In the genomic region with DNA sequence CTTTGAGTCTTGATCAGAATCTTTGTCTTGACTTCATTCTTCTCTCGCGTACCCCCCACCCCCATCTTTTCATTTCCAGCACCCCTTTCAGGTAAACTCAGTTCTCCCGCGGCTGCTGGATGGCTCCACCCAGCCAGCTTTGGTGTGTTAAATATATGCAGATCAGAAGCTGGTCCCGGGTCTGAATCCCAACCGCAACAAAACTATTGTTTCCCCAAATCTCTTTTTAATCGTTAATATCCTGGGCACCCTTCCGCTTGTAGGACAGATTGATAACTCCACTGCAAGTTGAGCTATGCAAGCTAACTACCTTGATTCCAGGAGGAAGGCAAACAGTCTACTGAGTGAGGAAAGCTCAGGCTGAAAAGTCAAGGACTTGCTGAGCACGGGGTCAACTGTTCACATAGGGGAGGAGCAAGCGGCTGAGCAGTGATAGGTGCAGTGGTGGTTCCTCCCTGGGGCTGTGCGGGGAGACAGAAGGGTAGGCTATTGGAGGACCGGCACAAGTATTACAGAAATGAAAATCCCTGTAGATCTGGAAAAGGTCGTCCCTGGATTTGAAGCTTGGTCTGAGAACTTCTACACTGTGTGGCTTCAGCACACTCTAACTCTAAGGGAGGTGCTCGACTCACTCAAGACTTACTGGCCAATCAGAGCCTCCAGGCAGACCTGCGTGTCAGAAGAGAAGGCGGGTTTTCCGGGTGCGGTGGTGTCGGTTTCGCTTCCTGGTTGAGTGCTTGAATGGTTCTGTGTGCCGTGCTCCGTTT, we compare ENCODE assay signal across 8 mouse cellular contexts. TPM values are rescaled to one million over a fixed set of nuclear protein-coding genes. Genes with fewer than 3 reads are reported as not detected.
A peak's percentile ranks its signal among the peaks of the same experiment; 100 is the strongest.
DNase-seq lines count a peak whose midpoint lies in the region; ATAC-seq lines count a peak whose summit lies in the region.

A gene (plus strand): TSS at position 700 of the 767 bp plus-strand sequence.

- peaks cover 3% of the 10 kb centered on the region for H3K4me1 ChIP-seq in brown adipose tissue, adult 24 weeks (ENCODE audit: control insufficient read depth, insufficient read depth, insufficient read length, low read length)
- H3K4me1 ChIP-seq in heart, embryonic 13.5 days: peaks cover 23% of the 10 kb centered on the region
- H3K4me1 ChIP-seq in liver, embryonic 12.5 days: peaks cover 33% of the 10 kb centered on the region
- H3K4me1 ChIP-seq in stomach, embryonic 15.5 days: peaks cover 5% of the 10 kb centered on the region; the same call in 1 of the 2 replicates

- 3% methylated on average over 22 of the region's 22 CpGs for WGBS in heart, embryonic 13.5 days
- WGBS in liver, embryonic 12.5 days (ENCODE audit: insufficient replicate concordance): 2% methylated on average over 22 of the region's 22 CpGs
- 2% methylated on average over 22 of the region's 22 CpGs for WGBS in stomach, embryonic 15.5 days

- ATAC-seq in heart, embryonic 13.5 days (ENCODE audit: extremely low read depth, insufficient number of reproducible peaks, low FRiP score, low TSS enrichment): peak; percentile 92
- peak; percentile 97 for ATAC-seq in liver, embryonic 12.5 days
- peak; percentile 97 for ATAC-seq in stomach, embryonic 15.5 days (ENCODE audit: insufficient read depth, low FRiP score, low read depth)

- H3K36me3 ChIP-seq in heart, embryonic 13.5 days: peaks cover 8% of the 10 kb centered on the region; the same call in 1 of the 2 replicates
- peaks cover 24% of the 10 kb centered on the region for H3K36me3 ChIP-seq in liver, embryonic 12.5 days
- peaks cover 3% of the 10 kb centered on the region; the same call in 1 of the 2 replicates for H3K36me3 ChIP-seq in stomach, embryonic 15.5 days

- H3K9me3 ChIP-seq in heart, embryonic 13.5 days: no peaks in the 10 kb centered on the region
- H3K9me3 ChIP-seq in liver, embryonic 12.5 days (replicated peaks): peaks cover 7% of the 10 kb centered on the region; the same call in 1 of the 2 replicates
- H3K9me3 ChIP-seq in stomach, embryonic 15.5 days: no peaks in the 10 kb centered on the region

- peak within 1 kb of the TSS; percentile 80 for H3K9ac ChIP-seq in heart, embryonic 13.5 days
- peak within 1 kb of the TSS; percentile 73 for H3K9ac ChIP-seq in liver, embryonic 12.5 days
- 0 out of 2 replicates have a peak within 1 kb of the TSS, but pooled peaks have one; percentile 16 for H3K9ac ChIP-seq in stomach, embryonic 15.5 days

- H3K4me2 ChIP-seq in heart, embryonic 13.5 days: peak within 1 kb of the TSS; percentile 73
- peak within 1 kb of the TSS; percentile 81 for H3K4me2 ChIP-seq in liver, embryonic 12.5 days
- H3K4me2 ChIP-seq in stomach, embryonic 15.5 days: peak within 1 kb of the TSS; percentile 65

- H3K27me3 ChIP-seq in heart, embryonic 13.5 days (replicated peaks): no peaks in the 10 kb centered on the region
- no peaks in the 10 kb centered on the region for H3K27me3 ChIP-seq in liver, embryonic 12.5 days (replicated peaks)
- H3K27me3 ChIP-seq in stomach, embryonic 15.5 days (replicated peaks): no peaks in the 10 kb centered on the region

- peak; percentile 93 for DNase-seq in CD4-positive, CD25-positive, alpha-beta regulatory T cell, adult 2 months (ENCODE audit: low read depth, low spot score)
- DNase-seq in fat pad, adult 2 months (ENCODE audit: extremely low read depth, low read depth, low spot score): peak; percentile 54
- peak; percentile 90 for DNase-seq in kidney, postnatal 10 days
- DNase-seq in natural killer cell, adult 2 months (ENCODE audit: low spot score in 2 of 2): peak; percentile 76 to 81

- peak within 1 kb of the TSS; percentile 79 for H3K4me3 ChIP-seq in brown adipose tissue, adult 24 weeks (ENCODE audit: insufficient read depth, low read depth, low read length)
- peak within 1 kb of the TSS; percentile 65 for H3K4me3 ChIP-seq in heart, embryonic 13.5 days
- peak within 1 kb of the TSS; percentile 74 for H3K4me3 ChIP-seq in liver, embryonic 12.5 days
- peak within 1 kb of the TSS; percentile 60 for H3K4me3 ChIP-seq in stomach, embryonic 15.5 days (replicated peaks)

- H3K27ac ChIP-seq in brown adipose tissue, adult 24 weeks (replicated peaks; ENCODE audit: low read depth, low read length): peak within 1 kb of the TSS; percentile 87
- H3K27ac ChIP-seq in heart, embryonic 13.5 days (replicated peaks): peak within 1 kb of the TSS; percentile 93
- peak within 1 kb of the TSS; percentile 87 for H3K27ac ChIP-seq in liver, embryonic 12.5 days
- H3K27ac ChIP-seq in stomach, embryonic 15.5 days: peak within 1 kb of the TSS; percentile 93

RNA-seq across cellular contexts. Expression of the gene that starts here (rescaled TPM):
- polyA plus RNA-seq in brown adipose tissue, adult 24 weeks (2012; ENCODE audit: insufficient read depth, insufficient read length, missing spikeins): 4.6 and 7.6 TPM in 2 replicates
- 17.6 and 17.8 TPM in 2 replicates for polyA plus RNA-seq in heart, embryonic 13.5 days (2015; fragmentation: Nextera tagmentation; extraction: Ambion mirVana)
- 20.3 and 22.2 TPM in 2 replicates for polyA plus RNA-seq in liver, embryonic 12.5 days (2016; fragmentation: Nextera tagmentation; extraction: Ambion mirVana)
- polyA plus RNA-seq in stomach, embryonic 15.5 days (2015; fragmentation: Nextera tagmentation; extraction: Ambion mirVana): 26.5 and 29.1 TPM in 2 replicates

Comparison
In these comparisons a context has a peak if more than half of its experiments do, and no peak if none do; other contexts are left out.
1. Peak in every context shown above with its lines: DNase-seq, ATAC-seq, H3K4me3 ChIP-seq and H3K27ac ChIP-seq.
2. H3K9ac ChIP-seq: peak in every context shown above with its lines; median percentile 80 in heart, embryonic 13.5 days; 73 in liver, embryonic 12.5 days; 16 in stomach, embryonic 15.5 days.